Mouse (Mus musculus): ENCODE data around the gene Coq5. TPM values are rescaled to one million over a fixed set of nuclear protein-coding genes. Genes with fewer than 3 reads are reported as not detected.

The Coq5 gene
- 37.9 and 38.6 TPM in 2 replicates for polyA plus RNA-seq (2015; fragmentation: Nextera tagmentation; extraction: Ambion mirVana)

GRCm38 (mm10) chr5:115279226-115280049 is at the start of gene Coq5:
Coq5 (plus strand) TSS chr5:115279666.
- peaks cover 4% of the 10 kb centered on the region for H3K36me3 ChIP-seq (ENCODE audit: control insufficient read depth, insufficient read depth, low read length)
- peaks cover 6% of the 10 kb centered on the region for H3K4me1 ChIP-seq (replicated peaks; ENCODE audit: control insufficient read depth, insufficient read depth, low read length)
- peak within 1 kb of the TSS; percentile 81 for H3K9ac ChIP-seq (ENCODE audit: low read length)
- peak within 1 kb of the TSS; percentile 82 for H3K4me2 ChIP-seq (ENCODE audit: low read depth, low read length)
- H3K27ac ChIP-seq (ENCODE audit: low read length), result no peak within 1 kb of the TSS
- WGBS, result 3% methylated on average over 45 of the region's 45 CpGs
- peak within 1 kb of the TSS; percentile 87 for H3K4me3 ChIP-seq (ENCODE audit: low read length)
- H3K27me3 ChIP-seq (ENCODE audit: control insufficient read depth, insufficient read depth, low read depth, low read length), result no peaks in the 10 kb centered on the region
- H3K9me3 ChIP-seq (ENCODE audit: control insufficient read depth, low read length), result no peaks in the 10 kb centered on the region
- peak; percentile 86 for ATAC-seq (ENCODE audit: low read depth)

- no peak overlapping the region for H3K27ac ChIP-seq (ENCODE audit: low read length)
- no peak overlapping the region for H3K4me2 ChIP-seq (ENCODE audit: low read depth, low read length)
- no peaks in the 10 kb centered on the region for H3K36me3 ChIP-seq (ENCODE audit: control insufficient read depth, insufficient read depth, low read length)
- H3K9me3 ChIP-seq (ENCODE audit: control insufficient read depth, low read length), result no peaks in the 10 kb centered on the region
- ATAC-seq (ENCODE audit: low read depth), result no peak
- H3K4me1 ChIP-seq (replicated peaks; ENCODE audit: control insufficient read depth, insufficient read depth, low read length), result peaks cover 6% of the 10 kb centered on the region
- peaks cover 4% of the 10 kb centered on the region; the same call in 1 of the 2 replicates for H3K27me3 ChIP-seq (ENCODE audit: control insufficient read depth, insufficient read depth, low read depth, low read length)
- H3K4me3 ChIP-seq (ENCODE audit: low read length), result no peak overlapping the region
- 54% methylated on average over 15 of the region's 15 CpGs for WGBS
- no peak overlapping the region for H3K9ac ChIP-seq (ENCODE audit: low read length)
Observed at GRCm38 (mm10) chr5:115230830-115231551, 48.5 kb upstream of the Coq5 start.

- WGBS, result 35% methylated on average over 16 of the region's 16 CpGs
Observed at GRCm38 (mm10) chr5:115231552-115232120, 47.8 kb upstream of the Coq5 start.

GRCm38 (mm10) chr5:115232516-115232915 is 47.0 kb upstream of the Coq5 start:
- no peaks in the 10 kb centered on the region for H3K9me3 ChIP-seq (ENCODE audit: control insufficient read depth, low read length)
- no peaks in the 10 kb centered on the region for H3K36me3 ChIP-seq (ENCODE audit: control insufficient read depth, insufficient read depth, low read length)
- H3K4me2 ChIP-seq (ENCODE audit: low read depth, low read length), result no peak overlapping the region
- H3K9ac ChIP-seq (ENCODE audit: low read length), result no peak overlapping the region
- H3K4me1 ChIP-seq (replicated peaks; ENCODE audit: control insufficient read depth, insufficient read depth, low read length), result peaks cover 6% of the 10 kb centered on the region
- ATAC-seq (ENCODE audit: low read depth), result no peak
- H3K4me3 ChIP-seq (ENCODE audit: low read length), result no peak overlapping the region
- whole genome bisulfite sequencing, result 53% methylated on average over 6 of the region's 6 CpGs
- H3K27ac ChIP-seq (ENCODE audit: low read length), result no peak overlapping the region
- peaks cover 4% of the 10 kb centered on the region; the same call in 1 of the 2 replicates for H3K27me3 ChIP-seq (ENCODE audit: control insufficient read depth, insufficient read depth, low read depth, low read length)

More at GRCm38 (mm10) chr5:115231552-115232120, 47.8 kb upstream of the Coq5 start:
- Histone ChIP-seq H3K4me3 (ENCODE audit: low read length) (no peak overlapping the region), H3K9me3 (ENCODE audit: control insufficient read depth, low read length) (no peaks in the 10 kb centered on the region), H3K4me1 (replicated peaks; ENCODE audit: control insufficient read depth, insufficient read depth, low read length) (peaks cover 6% of the 10 kb centered on the region), H3K9ac (ENCODE audit: low read length) (no peak overlapping the region), H3K27me3 (ENCODE audit: control insufficient read depth, insufficient read depth, low read depth, low read length) (peaks cover 4% of the 10 kb centered on the region; the same call in 1 of the 2 replicates), H3K27ac (ENCODE audit: low read length) (no peak overlapping the region), H3K4me2 (ENCODE audit: low read depth, low read length) (no peak overlapping the region), H3K36me3 (ENCODE audit: control insufficient read depth, insufficient read depth, low read length) (no peaks in the 10 kb centered on the region)
- ATAC-seq (ENCODE audit: low read depth), result no peak

- H3K4me3 ChIP-seq (ENCODE audit: low read length), result no peak overlapping the region
- peaks cover 6% of the 10 kb centered on the region for H3K4me1 ChIP-seq (replicated peaks; ENCODE audit: control insufficient read depth, insufficient read depth, low read length)
- no peak overlapping the region for H3K9ac ChIP-seq (ENCODE audit: low read length)
- no peak overlapping the region for H3K4me2 ChIP-seq (ENCODE audit: low read depth, low read length)
- ATAC-seq (ENCODE audit: low read depth), result no peak
- no peaks in the 10 kb centered on the region for H3K9me3 ChIP-seq (ENCODE audit: control insufficient read depth, low read length)
- no peak overlapping the region for H3K27ac ChIP-seq (ENCODE audit: low read length)
- peaks cover 4% of the 10 kb centered on the region; the same call in 1 of the 2 replicates for H3K27me3 ChIP-seq (ENCODE audit: control insufficient read depth, insufficient read depth, low read depth, low read length)
- no peaks in the 10 kb centered on the region for H3K36me3 ChIP-seq (ENCODE audit: control insufficient read depth, insufficient read depth, low read length)
- WGBS, result 78% methylated on average over 14 of the region's 14 CpGs
Observed at GRCm38 (mm10) chr5:115233031-115233780, 46.3 kb upstream of the Coq5 start.

GRCm38 (mm10) chr5:115234519-115234918 is 44.9 kb upstream of the Coq5 start:
- 66% methylated on average over 6 of the region's 6 CpGs for WGBS
- no peak for ATAC-seq (ENCODE audit: low read depth)

GRCm38 (mm10) chr5:115235323-115235771 is 44.1 kb upstream of the Coq5 start:
- H3K27ac ChIP-seq (ENCODE audit: low read length), result no peak overlapping the region
- WGBS, result 0% methylated on average over 42 of the region's 45 CpGs

More at GRCm38 (mm10) chr5:115234519-115234918, 44.9 kb upstream of the Coq5 start:
- no peak overlapping the region for H3K4me2 ChIP-seq (ENCODE audit: low read depth, low read length)
- peaks cover 4% of the 10 kb centered on the region; the same call in 1 of the 2 replicates for H3K27me3 ChIP-seq (ENCODE audit: control insufficient read depth, insufficient read depth, low read depth, low read length)
- no peaks in the 10 kb centered on the region for H3K36me3 ChIP-seq (ENCODE audit: control insufficient read depth, insufficient read depth, low read length)
- no peaks in the 10 kb centered on the region for H3K9me3 ChIP-seq (ENCODE audit: control insufficient read depth, low read length)
- H3K4me3 ChIP-seq (ENCODE audit: low read length), result no peak overlapping the region
- H3K9ac ChIP-seq (ENCODE audit: low read length), result no peak overlapping the region
- peaks cover 11% of the 10 kb centered on the region for H3K4me1 ChIP-seq (replicated peaks; ENCODE audit: control insufficient read depth, insufficient read depth, low read length)
- no peak overlapping the region for H3K27ac ChIP-seq (ENCODE audit: low read length)

GRCm38 (mm10) chr5:115235786-115236263 is 43.6 kb upstream of the Coq5 start, which contains the start of gene Pop5:
Pop5 (plus strand) TSS chr5:115235836.
- ATAC-seq (ENCODE audit: low read depth), result peak; percentile 79
- peaks cover 5% of the 10 kb centered on the region for H3K36me3 ChIP-seq (ENCODE audit: control insufficient read depth, insufficient read depth, low read length)
- peaks cover 11% of the 10 kb centered on the region for H3K4me1 ChIP-seq (replicated peaks; ENCODE audit: control insufficient read depth, insufficient read depth, low read length)
- peak within 1 kb of the TSS; percentile 95 for H3K4me2 ChIP-seq (ENCODE audit: low read depth, low read length)
- peak within 1 kb of the TSS; percentile 66 for H3K4me3 ChIP-seq (ENCODE audit: low read length)
- H3K9ac ChIP-seq (ENCODE audit: low read length), result peak within 1 kb of the TSS; percentile 78
- peaks cover 4% of the 10 kb centered on the region; the same call in 1 of the 2 replicates for H3K27me3 ChIP-seq (ENCODE audit: control insufficient read depth, insufficient read depth, low read depth, low read length)
- 1% methylated on average over 21 of the region's 21 CpGs for WGBS
- no peak within 1 kb of the TSS for H3K27ac ChIP-seq (ENCODE audit: low read length)
- no peaks in the 10 kb centered on the region for H3K9me3 ChIP-seq (ENCODE audit: control insufficient read depth, low read length)

More at GRCm38 (mm10) chr5:115235323-115235771, 44.1 kb upstream of the Coq5 start:
- Histone ChIP-seq H3K4me1 (replicated peaks; ENCODE audit: control insufficient read depth, insufficient read depth, low read length) (peaks cover 11% of the 10 kb centered on the region), H3K4me3 (ENCODE audit: low read length) (peak overlapping the region; percentile 66), H3K4me2 (ENCODE audit: low read depth, low read length) (peak overlapping the region; percentile 95), H3K27me3 (ENCODE audit: control insufficient read depth, insufficient read depth, low read depth, low read length) (peaks cover 4% of the 10 kb centered on the region; the same call in 1 of the 2 replicates), H3K36me3 (ENCODE audit: control insufficient read depth, insufficient read depth, low read length) (peaks cover under 1% of the 10 kb centered on the region), H3K9me3 (ENCODE audit: control insufficient read depth, low read length) (no peaks in the 10 kb centered on the region), H3K9ac (ENCODE audit: low read length) (peak overlapping the region; percentile 78)
- peak; percentile 53 for ATAC-seq (ENCODE audit: low read depth)
